Comparison of ENCODE assay signal across 8 mouse cellular contexts in genomic region chr16:4640267-4641005, GRCm38 (mm10). TPM values are rescaled to one million over a fixed set of nuclear protein-coding genes. Genes with fewer than 3 reads are reported as not detected.
A peak's percentile ranks its signal among the peaks of the same experiment; 100 is the strongest.
DNase-seq lines count a peak whose midpoint lies in the region; ATAC-seq lines count a peak whose summit lies in the region.

No protein-coding gene starts in this region.

- peaks cover 66% of the 10 kb centered on the region for H3K4me1 ChIP-seq in heart, embryonic 15.5 days (replicated peaks)

- no peaks in the 10 kb centered on the region for H3K9me3 ChIP-seq in heart, embryonic 15.5 days (replicated peaks)

- 5% methylated on average over 17 of the region's 17 CpGs for WGBS in heart, embryonic 15.5 days

- H3K27ac ChIP-seq in heart, embryonic 15.5 days, result peak overlapping the region; percentile 85

- peak; percentile 4 for ATAC-seq in heart, embryonic 15.5 days (replicated peaks; ENCODE audit: insufficient number of reproducible peaks, insufficient read depth, low FRiP score, low read depth)
- ATAC-seq in megakaryocyte progenitor cell, adult 5-6 weeks (replicated peaks; ENCODE audit: poor library complexity), result peak; percentile 63

- no peaks in the 10 kb centered on the region for H3K36me3 ChIP-seq in heart, embryonic 15.5 days

- peak overlapping the region; percentile 79 for H3K9ac ChIP-seq in heart, embryonic 15.5 days

- H3K27me3 ChIP-seq in heart, embryonic 15.5 days, result no peaks in the 10 kb centered on the region

- peak overlapping the region; percentile 72 for H3K4me2 ChIP-seq in heart, embryonic 15.5 days

- H3K4me3 ChIP-seq in heart, embryonic 15.5 days, result peak overlapping the region; percentile 65

- peak; percentile 9 for DNase-seq in 416B (ENCODE audit: low read depth)
- peak; percentile 83 for DNase-seq in adipocyte (ENCODE audit: low spot score)
- DNase-seq in kidney, postnatal 4 days, result peak; percentile 65 to 79
- no peak for DNase-seq in adrenal gland, adult 18-20 months (ENCODE audit: low spot score in 2 of 2)
- DNase-seq in right cerebral cortex, adult 2 months (ENCODE audit: low spot score in 2 of 2), result no peak
- no peak for DNase-seq in ovary, postnatal 14 days (ENCODE audit: low spot score)

RNA-seq across cellular contexts. Expression of gene Dnaja3, which starts 0.6 kb away (rescaled TPM):
- polyA plus RNA-seq in heart, embryonic 15.5 days (2015; fragmentation: Nextera tagmentation; extraction: Ambion mirVana), result 78.3 and 79.6 TPM in 2 replicates
- 24.6 and 26.3 TPM in 2 replicates for total RNA-seq in megakaryocyte progenitor cell, adult 5-6 weeks (2015)
- 59.5 and 71.1 TPM in 2 replicates for total RNA-seq in megakaryocyte progenitor cell, adult 5-6 weeks (2017)
- 100 to 1,000 TPM; 132 to 145 TPM for total RNA-seq in adrenal gland, adult 18-20 months (2021)

RNA-seq across cellular contexts. Expression of gene Vasn, which starts 0.7 kb away (rescaled TPM):
- polyA plus RNA-seq in heart, embryonic 15.5 days (2015; fragmentation: Nextera tagmentation; extraction: Ambion mirVana), result 14.7 and 20.7 TPM in 2 replicates
- total RNA-seq in megakaryocyte progenitor cell, adult 5-6 weeks (2015), result 0.07 and 0.49 TPM in 2 replicates
- total RNA-seq in megakaryocyte progenitor cell, adult 5-6 weeks (2017), result 0.17 and 0.34 TPM in 2 replicates
- 10 to 100 TPM; 10.0 to 15.3 TPM for total RNA-seq in adrenal gland, adult 18-20 months (2021)

RNA-seq across cellular contexts. Expression of gene Pam16, which starts 15.6 kb away (rescaled TPM):
- polyA plus RNA-seq in heart, embryonic 15.5 days (2015; fragmentation: Nextera tagmentation; extraction: Ambion mirVana), result 118 and 125 TPM in 2 replicates
- total RNA-seq in megakaryocyte progenitor cell, adult 5-6 weeks (2015), result 74.0 and 86.1 TPM in 2 replicates
- total RNA-seq in megakaryocyte progenitor cell, adult 5-6 weeks (2017), result 19.1 and 35.2 TPM in 2 replicates
- 100 to 1,000 TPM; 117 to 118 TPM for total RNA-seq in adrenal gland, adult 18-20 months (2021)

RNA-seq across cellular contexts. Expression of gene Coro7, which starts 39.1 kb away (rescaled TPM):
- polyA plus RNA-seq in heart, embryonic 15.5 days (2015; fragmentation: Nextera tagmentation; extraction: Ambion mirVana), result 11.2 and 15.8 TPM in 2 replicates
- total RNA-seq in megakaryocyte progenitor cell, adult 5-6 weeks (2015), result 62.1 and 67.0 TPM in 2 replicates
- 34.1 and 40.2 TPM in 2 replicates for total RNA-seq in megakaryocyte progenitor cell, adult 5-6 weeks (2017)
- 10 to 100 TPM; 21.0 to 25.7 TPM for total RNA-seq in adrenal gland, adult 18-20 months (2021)

RNA-seq across cellular contexts. Expression of gene Glis2, which starts 45.9 kb away (rescaled TPM):
- polyA plus RNA-seq in heart, embryonic 15.5 days (2015; fragmentation: Nextera tagmentation; extraction: Ambion mirVana), result 17.7 and 17.9 TPM in 2 replicates
- 1.1 and 1.5 TPM in 2 replicates for total RNA-seq in megakaryocyte progenitor cell, adult 5-6 weeks (2015)
- total RNA-seq in megakaryocyte progenitor cell, adult 5-6 weeks (2017), result 0.64 and 1.1 TPM in 2 replicates
- 10 to 100 TPM; 11.3 to 11.5 TPM for total RNA-seq in adrenal gland, adult 18-20 months (2021)

Comparison
In these comparisons a context has a peak if more than half of its experiments do, and no peak if none do; other contexts are left out.
1. DNase-seq: peak in 416B (single experiment), adipocyte (single experiment) and kidney, postnatal 4 days (2 of 2); none in adrenal gland, adult 18-20 months (0 of 2), right cerebral cortex, adult 2 months (0 of 2) and ovary, postnatal 14 days (single experiment).
2. RNA of gene Vasn, which starts 0.7 kb away (total RNA-seq): 10.0 to 15.3 TPM in adrenal gland, adult 18-20 months; 0.07 to 0.49 TPM in megakaryocyte progenitor cell, adult 5-6 weeks; every median in the first group is over 4 times any median in the second.